Mouse (Mus musculus): ENCODE results near the gene Slc36a2. TPM values are rescaled to one million over a fixed set of nuclear protein-coding genes. Genes with fewer than 3 reads are reported as not detected.

Slc36a2 gene
- total and polyA plus RNA-seq, 3 experiments, result not detected

DNA sequence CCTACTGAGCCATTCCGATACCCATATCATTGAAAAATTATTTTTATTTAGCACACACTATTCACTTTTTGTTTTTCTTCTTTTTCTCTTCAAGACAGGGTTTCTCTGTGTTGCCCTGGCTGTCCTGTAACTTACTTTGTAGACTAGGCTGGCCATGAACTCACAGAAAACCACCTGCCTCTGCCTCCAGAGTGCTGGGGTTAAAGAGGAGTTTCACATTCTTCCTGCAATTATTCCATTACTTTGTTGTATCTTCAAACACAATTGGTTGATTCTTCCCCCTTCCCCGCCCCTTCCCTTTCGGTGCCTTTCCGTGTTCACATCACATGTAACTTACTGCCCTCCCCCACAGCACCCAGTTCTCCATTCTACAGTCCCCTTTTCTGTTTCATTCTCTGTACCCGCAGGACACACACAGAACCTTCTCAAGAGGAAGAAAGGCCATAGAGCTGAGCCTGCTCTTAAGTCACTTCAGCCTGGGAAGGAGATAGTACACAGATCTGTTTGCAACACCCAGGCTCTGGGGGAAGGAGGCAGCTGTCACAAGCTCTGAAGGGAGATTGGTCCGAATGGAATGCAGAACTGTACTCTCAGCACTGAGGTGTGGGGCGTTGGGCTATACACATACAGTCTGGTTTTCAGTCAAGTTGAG lies 71.5 kb downstream of the Slc36a2 start (continued):
- TF ChIP-seq POLR2A (IDR thresholded peaks at IDR 0.05; ENCODE audit: control insufficient read depth in 1 of 2, insufficient read depth in 1 of 2, low read depth in 1 of 2, low read length in 2 of 2, poor library complexity in 1 of 2) (peak in 1 of 2 experiments; percentile 86; a peak in 2 of 4 replicates), MAFK (IDR thresholded peaks at IDR 0.05; ENCODE audit: borderline replicate concordance, low read depth, low read length) (no peak), UBTF (IDR thresholded peaks at IDR 0.05; ENCODE audit: borderline replicate concordance, insufficient read depth, low read depth, low read length) (no peak), ELF1 (IDR thresholded peaks at IDR 0.05; ENCODE audit: low read depth, low read length) (peak; percentile 85), HCFC1 (IDR thresholded peaks at IDR 0.05; ENCODE audit: low read depth, low read length) (peak; percentile 71), ZMIZ1 (IDR thresholded peaks at IDR 0.05; ENCODE audit: low read depth, low read length) (peak; percentile 88), GABPA (IDR thresholded peaks at IDR 0.05; ENCODE audit: low read depth, low read length) (no peak; the same call in 1 of the 2 replicates), TBP (IDR thresholded peaks at IDR 0.05; ENCODE audit: low read depth, low read length) (peak; percentile 83), CHD1 (IDR thresholded peaks at IDR 0.05; ENCODE audit: low read depth, low read length) (0 out of 2 replicates have a peak, but pooled peaks have one; percentile 81)

DNA sequence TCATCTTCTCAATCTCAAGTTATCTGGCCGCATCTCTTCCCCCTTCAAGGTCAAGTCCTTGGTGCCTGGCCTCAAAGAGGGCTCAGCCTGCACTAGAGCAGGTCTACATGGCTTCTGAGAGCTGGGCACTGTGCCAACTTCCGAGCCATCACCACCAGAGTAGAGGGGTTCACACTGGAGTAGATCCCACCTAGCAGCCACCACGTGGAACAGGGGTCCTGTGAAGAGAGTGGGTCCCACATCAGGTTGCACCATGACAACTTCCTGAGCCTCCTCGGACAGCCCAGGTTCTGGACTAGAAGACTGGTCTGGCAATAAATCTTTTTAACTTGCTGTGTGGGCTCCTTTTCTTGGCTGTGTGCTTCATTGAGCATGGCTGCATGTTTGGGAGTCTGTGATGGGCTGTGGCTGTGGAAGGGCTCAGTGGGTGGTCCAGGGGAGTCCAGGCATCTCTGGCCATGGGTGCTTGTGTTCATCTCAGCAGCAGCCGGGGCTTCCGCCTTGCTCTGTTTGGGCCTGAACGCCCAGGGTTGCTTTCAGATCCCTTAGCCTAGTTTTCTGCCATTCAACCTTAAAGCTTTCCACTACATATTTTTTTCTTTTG lies 74.2 kb downstream of the Slc36a2 start:
- no peak overlapping the region for H3K9ac ChIP-seq (ENCODE audit: control insufficient read depth, low read depth, low read length, poor library complexity, severe bottlenecking)
- H3K4me1 ChIP-seq (ENCODE audit: control insufficient read depth in 1 of 2, insufficient read depth in 2 of 2, low read length in 2 of 2), result peaks cover 10 to 24% of the 10 kb centered on the region in 2 experiments
- no peak overlapping the region for H3K4me3 ChIP-seq (ENCODE audit: control insufficient read depth in 1 of 2, insufficient read depth in 1 of 2, low read depth in 2 of 2, low read length in 2 of 2)
- H3K36me3 ChIP-seq (ENCODE audit: control insufficient read depth in 1 of 2, insufficient read depth in 2 of 2, low read length in 2 of 2), result peaks cover 0 to 9% of the 10 kb centered on the region in 2 experiments; a peak in 2 of 4 replicates
- no peak overlapping the region for H3K27ac ChIP-seq (ENCODE audit: control insufficient read depth, low read depth, low read length)
- no peaks in the 10 kb centered on the region for H3K9me3 ChIP-seq (replicated peaks; ENCODE audit: insufficient read depth, low read length)
- no peak for TF ChIP-seq POLR2AphosphoS2 (IDR thresholded peaks at IDR 0.05; ENCODE audit: low read length)
- no peak for TF ChIP-seq MXI1 (IDR thresholded peaks at IDR 0.05; ENCODE audit: low read depth, low read length)
- TF ChIP-seq RCOR1 (IDR thresholded peaks at IDR 0.05; ENCODE audit: low read depth, low read length), result no peak
- no peak for TF ChIP-seq GABPA (IDR thresholded peaks at IDR 0.05; ENCODE audit: low read depth, low read length)
- TF ChIP-seq ZKSCAN1 (IDR thresholded peaks at IDR 0.05; ENCODE audit: low read depth, low read length), result no peak
- no peak for TF ChIP-seq ZMIZ1 (IDR thresholded peaks at IDR 0.05; ENCODE audit: low read depth, low read length)
- TF ChIP-seq BHLHE40 (IDR thresholded peaks at IDR 0.05; ENCODE audit: borderline replicate concordance, low read depth, low read length), result no peak
- no peak for TF ChIP-seq CHD1 (IDR thresholded peaks at IDR 0.05; ENCODE audit: low read depth, low read length)
- TF ChIP-seq RAD21 (IDR thresholded peaks at IDR 0.05; ENCODE audit: low read depth, low read length), result no peak
- TF ChIP-seq CTCF (IDR thresholded peaks at IDR 0.05 in 2 of 3, conservative IDR thresholded peaks at IDR 0.05 in 1 of 3; ENCODE audit: control insufficient read depth in 1 of 3, insufficient read depth in 1 of 3, low read depth in 2 of 3, low read length in 3 of 3, poor library complexity in 1 of 3, severe bottlenecking in 1 of 3), result no peak
- no peak for TF ChIP-seq USF1 (IDR thresholded peaks at IDR 0.05; ENCODE audit: low read depth, low read length)
- TF ChIP-seq JUND (IDR thresholded peaks at IDR 0.05; ENCODE audit: low read depth, low read length), result no peak
- no peak for TF ChIP-seq TBP (IDR thresholded peaks at IDR 0.05; ENCODE audit: low read depth, low read length)
- no peak for TF ChIP-seq MEF2A (IDR thresholded peaks at IDR 0.05; ENCODE audit: extremely low read depth, insufficient replicate concordance, low read depth, low read length, poor library complexity, severe bottlenecking)
- TF ChIP-seq MYB (IDR thresholded peaks at IDR 0.05; ENCODE audit: low read depth, low read length), result no peak
- DNase-seq (ENCODE audit: low read depth, low spot score), result no peak
- no peaks in the 10 kb centered on the region for H3K27me3 ChIP-seq (ENCODE audit: control insufficient read depth in 1 of 2, insufficient read depth in 2 of 2, low read length in 2 of 2)
- no peaks in the 10 kb centered on the region; the same call in 1 of the 2 replicates for H3K79me2 ChIP-seq (ENCODE audit: control insufficient read depth, insufficient read depth, low read length, poor library complexity)

Data from MEL (cell line).